Mouse (Mus musculus) lung, adult 2 months (tissue): ENCODE measurements around the gene 1700029F12Rik.

Experiments used
- CTCF ChIP-seq: fragments of 200-500 bp; IDR thresholded peaks from 2 replicates; pipeline ENCODE4 v1.5.1; 2011; ENCODE audit warnings: mild to moderate bottlenecking, low read length, control low read depth; ENCODE audit not compliant: insufficient read depth
- POLR2A ChIP-seq: fragments of 200-500 bp; IDR thresholded peaks from 2 replicates; pipeline ENCODE4 v1.6.1; 2011; ENCODE audit warnings: low read depth, mild to moderate bottlenecking, control low read depth, low read length, borderline replicate concordance; ENCODE audit errors: extremely low read depth

DNA sequence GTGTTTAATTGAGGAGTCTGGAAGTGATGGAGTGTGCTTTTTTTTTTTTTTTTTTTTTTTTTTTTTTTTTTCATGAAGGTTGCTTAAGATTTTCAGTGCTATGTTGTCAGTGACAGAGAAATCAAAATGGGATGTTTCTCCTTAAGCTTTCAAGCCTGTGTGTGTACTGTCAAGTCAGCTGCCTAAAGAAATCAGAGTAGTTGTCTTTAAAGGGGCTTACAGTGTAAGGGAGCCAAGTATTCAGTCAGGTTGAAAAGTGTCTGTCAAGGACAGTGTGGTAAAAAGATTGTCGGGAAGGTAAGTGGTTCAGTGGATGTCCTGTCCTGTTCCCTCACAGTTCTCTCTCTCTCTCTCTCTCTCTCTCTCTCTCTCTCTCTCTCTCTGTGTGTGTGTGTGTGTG is 39.3 kb upstream of the 1700029F12Rik start:
- no peak for TF ChIP-seq CTCF
- TF ChIP-seq POLR2A: no peak
